Mouse (Mus musculus) hindbrain, embryonic 10.5 days (tissue): ENCODE data around the gene Trpm3. TPM values are rescaled to one million over a fixed set of nuclear protein-coding genes. Genes with fewer than 3 reads are reported as not detected.

ENCODE experiments used
- DNase-seq: peaks from one replicate; pipeline ENCODE4 v3.0.0-alpha.2; 2017; ENCODE audit warnings: low spot score
- H3K27ac ChIP-seq: fragments of 300-500 bp; sonication (generic); 2 replicates; pipeline ENCODE4 v1.5.1; 2016; ENCODE audit warnings: mild to moderate bottlenecking, moderate library complexity
- H3K27me3 ChIP-seq: fragments of 300-500 bp; sonication (generic); 2 replicates; pipeline ENCODE4 v1.6.1; 2016; ENCODE audit warnings: mild to moderate bottlenecking; ENCODE audit not compliant: poor library complexity, insufficient read depth, severe bottlenecking
- H3K36me3 ChIP-seq: fragments of 300-500 bp; sonication (generic); 2 replicates; pipeline ENCODE4 v1.6.1; 2016; ENCODE audit warnings: mild to moderate bottlenecking, moderate library complexity
- H3K4me1 ChIP-seq: fragments of 300-500 bp; sonication (generic); replicated peaks from 2 replicates; pipeline ENCODE4 v1.6.1; 2016; ENCODE audit warnings: mild to moderate bottlenecking
- H3K4me3 ChIP-seq: fragments of 300-500 bp; sonication (generic); 2 replicates; pipeline ENCODE4 v1.5.1; 2016; ENCODE audit warnings: mild to moderate bottlenecking, moderate library complexity
- H3K9me3 ChIP-seq: fragments of 300-500 bp; sonication (generic); 2 replicates; pipeline ENCODE4 v1.6.1; 2016; ENCODE audit warnings: mild to moderate bottlenecking, moderate library complexity
- WGBS: fragments of 180-500 bp; shearing (Covaris S2); methylation state at CpG from one replicate; pipeline ENCODE4 v1.1.7; 2016; 5-methylcytosine and 5-hydroxymethylcytosine counted together
- polyA plus RNA-seq: library from polyadenylated mRNA; unstranded; fragments of >200 nt; fragmentation: Nextera tagmentation; extraction: Ambion mirVana; gene quantifications from 2 replicates; pipeline ENCODE4 v1.2.1, GENCODE M21; 2016

The Trpm3 gene
- polyA plus RNA-seq, 1 experiment from 2014 or later, result 14.4 TPM

DNA sequence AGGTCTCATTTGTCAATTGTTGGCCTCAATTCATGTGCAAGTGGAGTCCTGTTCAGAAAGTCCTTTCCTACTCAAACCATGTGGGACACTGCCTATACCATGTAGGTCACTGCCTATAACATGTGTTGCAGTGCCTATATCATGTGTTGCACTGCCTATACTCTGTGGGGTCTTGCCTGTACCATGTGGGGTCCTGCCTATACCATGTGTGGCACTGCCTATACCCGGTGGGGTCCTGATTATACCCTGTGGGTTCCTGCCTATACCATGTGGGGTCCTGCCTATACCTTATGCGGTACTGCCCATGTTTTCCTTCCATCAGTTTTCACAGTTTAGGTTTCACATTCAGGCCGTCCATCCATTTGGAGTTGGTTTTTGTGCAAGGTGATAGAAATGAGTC is 197.4 kb downstream of the Trpm3 start:
- Histone ChIP-seq H3K9me3 (no peaks in the 10 kb centered on the region), H3K4me1 (no peaks in the 10 kb centered on the region), H3K4me3 (no peak overlapping the region), H3K27me3 (no peaks in the 10 kb centered on the region), H3K36me3 (no peaks in the 10 kb centered on the region), H3K27ac (no peak overlapping the region)
- 90% methylated on average over 3 of the region's 3 CpGs for WGBS
- DNase-seq, result no peak

DNA sequence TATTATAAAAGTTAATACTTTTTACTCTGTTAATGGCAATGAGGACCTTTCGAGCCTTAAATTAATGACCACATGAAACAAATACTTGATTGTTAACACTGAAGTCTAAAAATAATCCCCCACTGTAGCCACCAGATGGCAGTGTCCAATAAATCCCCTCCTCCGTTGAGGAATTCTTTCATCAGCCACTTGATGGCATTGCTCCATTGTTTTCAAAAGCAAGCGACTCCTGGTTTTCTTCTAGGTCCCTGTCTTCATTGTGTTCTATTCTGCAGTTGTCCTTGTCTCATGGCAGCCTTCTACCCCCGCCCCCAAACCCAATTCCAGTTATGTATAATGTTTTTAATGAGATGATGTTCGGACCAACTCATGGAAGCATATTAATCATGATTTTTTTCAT is 198.6 kb downstream of the Trpm3 start:
- no peaks in the 10 kb centered on the region for H3K27me3 ChIP-seq
- no peak overlapping the region for H3K4me3 ChIP-seq
- no peaks in the 10 kb centered on the region for H3K9me3 ChIP-seq
- WGBS, result 23% methylated on average over 5 of the region's 5 CpGs
- no peaks in the 10 kb centered on the region for H3K36me3 ChIP-seq
- H3K27ac ChIP-seq, result no peak overlapping the region
- DNase-seq, result peak; percentile 43
- H3K4me1 ChIP-seq, result no peaks in the 10 kb centered on the region

DNA sequence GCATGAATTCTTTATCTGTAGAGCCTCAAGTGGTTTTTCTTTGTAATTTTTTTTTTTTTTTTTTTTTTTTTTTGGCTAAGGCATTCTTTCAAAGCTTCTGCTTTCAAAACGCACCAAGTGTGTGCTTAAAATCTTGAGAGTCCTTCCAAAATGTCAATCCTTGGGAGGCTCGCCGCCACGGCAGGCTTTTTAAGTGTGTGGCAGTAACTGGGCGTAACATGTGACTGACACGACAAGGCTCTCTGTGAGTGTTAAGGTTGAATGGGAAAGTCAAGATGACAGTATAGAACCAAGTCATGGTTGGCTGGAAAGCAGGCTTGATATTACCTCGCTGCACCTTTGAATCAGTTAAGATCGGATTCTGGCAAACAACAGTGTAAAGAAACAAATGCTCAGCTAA is 200.1 kb downstream of the Trpm3 start:
- H3K4me1 ChIP-seq, result no peaks in the 10 kb centered on the region
- no peaks in the 10 kb centered on the region for H3K27me3 ChIP-seq
- no peaks in the 10 kb centered on the region for H3K36me3 ChIP-seq
- no peak overlapping the region for H3K4me3 ChIP-seq
- no peaks in the 10 kb centered on the region for H3K9me3 ChIP-seq
- no peak for DNase-seq
- H3K27ac ChIP-seq, result no peak overlapping the region
- WGBS, result 81% methylated on average over 8 of the region's 8 CpGs

DNA sequence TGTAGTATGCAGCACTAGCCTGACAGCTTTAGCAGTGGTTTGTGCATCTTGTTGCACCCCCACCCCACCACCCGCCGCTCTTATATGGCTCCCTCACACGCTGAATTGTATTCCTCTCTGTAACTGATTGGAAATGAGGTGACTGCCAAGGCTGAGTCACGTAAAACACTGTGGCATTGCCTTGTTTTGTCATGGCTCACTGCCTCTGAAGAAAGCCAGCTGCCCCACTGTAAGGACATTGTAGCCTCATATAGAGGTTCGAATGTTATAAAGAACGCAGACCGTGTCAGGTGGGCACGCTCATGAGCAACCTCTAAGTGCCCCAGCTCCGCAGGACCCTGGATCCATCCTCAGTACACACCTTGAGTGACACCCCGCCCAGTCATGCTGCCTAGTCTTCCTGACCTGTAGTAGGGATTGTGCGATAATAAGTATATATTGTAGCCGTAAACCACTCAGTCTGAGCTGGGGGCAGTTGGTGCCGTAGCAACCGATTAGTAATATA is 215.2 kb downstream of the Trpm3 start:
- Histone ChIP-seq H3K4me3 (no peak overlapping the region), H3K27me3 (no peaks in the 10 kb centered on the region), H3K4me1 (no peaks in the 10 kb centered on the region), H3K36me3 (no peaks in the 10 kb centered on the region), H3K9me3 (no peaks in the 10 kb centered on the region), H3K27ac (no peak overlapping the region)
- no peak for DNase-seq
- WGBS, result 83% methylated on average over 14 of the region's 14 CpGs

DNA sequence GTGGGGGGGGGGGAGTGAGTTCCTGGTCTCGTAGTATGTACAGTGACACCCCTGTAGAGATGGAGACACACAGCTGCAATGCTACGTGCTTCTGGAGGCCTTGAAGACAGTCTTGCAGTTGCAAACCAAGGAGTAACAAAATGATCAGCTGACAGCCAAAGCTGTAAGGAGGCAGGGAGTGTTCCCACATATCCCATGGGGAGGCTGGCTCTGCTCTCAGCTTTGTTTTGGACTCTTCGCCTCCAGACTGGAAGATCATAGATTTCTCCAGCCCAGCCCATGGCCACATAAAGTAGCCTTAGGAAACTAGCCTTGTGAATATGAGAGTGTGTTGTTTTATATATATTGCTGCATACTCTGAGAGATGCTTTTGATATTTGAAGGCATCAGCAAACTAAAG is 248.0 kb downstream of the Trpm3 start:
- Histone ChIP-seq H3K4me3 (no peak overlapping the region), H3K9me3 (no peaks in the 10 kb centered on the region), H3K27me3 (no peaks in the 10 kb centered on the region), H3K36me3 (no peaks in the 10 kb centered on the region), H3K27ac (no peak overlapping the region), H3K4me1 (no peaks in the 10 kb centered on the region)
- WGBS, result 85% methylated on average over 3 of the region's 3 CpGs
- no peak for DNase-seq

DNA sequence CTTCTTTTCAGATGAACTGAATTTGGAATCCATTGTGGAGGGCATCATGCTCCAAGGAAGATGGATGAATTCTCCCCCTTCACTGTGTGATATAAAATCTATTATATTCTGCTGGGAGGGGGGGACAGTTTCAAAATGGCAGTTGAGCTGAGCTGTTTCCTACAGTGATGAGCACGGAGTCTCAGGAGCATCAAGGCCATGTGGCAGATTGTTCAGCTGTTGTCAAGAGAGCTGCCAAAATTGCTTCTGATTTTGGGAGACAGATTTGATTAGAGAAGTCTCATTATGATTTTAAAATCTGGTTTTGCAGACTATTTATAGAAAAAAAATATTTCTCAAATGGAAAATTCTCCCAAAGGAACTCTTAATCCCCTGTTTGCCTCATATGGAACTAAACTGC is 255.9 kb downstream of the Trpm3 start:
- Histone ChIP-seq H3K36me3 (no peaks in the 10 kb centered on the region), H3K4me1 (no peaks in the 10 kb centered on the region), H3K9me3 (no peaks in the 10 kb centered on the region), H3K4me3 (no peak overlapping the region), H3K27ac (no peak overlapping the region), H3K27me3 (no peaks in the 10 kb centered on the region)
- WGBS, result 79% methylated on average over 1 of the region's 1 CpGs
- DNase-seq, result no peak

DNA sequence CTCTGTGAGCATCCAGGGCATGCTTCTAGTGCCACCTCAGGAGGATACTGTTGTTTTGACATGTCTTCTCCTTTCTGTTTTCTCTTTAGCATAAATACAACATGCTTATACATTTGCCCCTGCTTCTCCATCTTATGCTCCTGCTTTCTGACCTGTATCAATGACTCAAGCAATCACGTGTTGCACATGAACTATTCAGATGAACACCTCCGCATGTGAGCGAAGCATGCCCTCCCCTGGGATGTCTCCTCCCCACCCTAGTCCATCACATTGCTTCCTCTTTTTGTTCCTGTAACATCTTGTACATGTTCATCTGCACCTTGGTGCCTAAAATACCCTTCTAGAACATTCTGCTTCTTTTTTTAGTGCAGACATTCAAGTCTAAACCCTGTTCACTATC is 265.2 kb downstream of the Trpm3 start:
- 93% methylated on average over 3 of the region's 3 CpGs for WGBS
- Histone ChIP-seq H3K27ac (no peak overlapping the region), H3K4me1 (no peaks in the 10 kb centered on the region), H3K9me3 (no peaks in the 10 kb centered on the region), H3K4me3 (no peak overlapping the region), H3K27me3 (no peaks in the 10 kb centered on the region), H3K36me3 (no peaks in the 10 kb centered on the region)
- no peak for DNase-seq

DNA sequence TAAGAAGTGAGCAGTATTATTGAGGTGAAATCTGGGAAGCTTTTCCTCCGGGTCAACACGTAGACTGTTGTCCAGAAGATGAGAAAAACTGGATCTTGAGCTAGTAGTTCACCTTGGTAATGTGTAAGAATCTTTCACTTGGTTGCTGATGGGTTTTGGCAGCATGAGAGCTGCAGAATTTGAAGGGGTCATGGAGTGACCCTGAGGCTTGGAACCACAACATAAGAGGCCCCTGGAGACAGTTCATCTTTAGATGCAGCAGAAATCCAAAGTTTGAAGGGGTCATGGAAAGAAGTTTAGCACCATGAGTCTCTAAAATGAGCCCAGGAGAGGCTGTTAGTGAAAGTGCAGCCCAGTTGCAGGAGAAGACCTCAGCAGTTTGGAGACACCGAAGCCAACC is 279.4 kb downstream of the Trpm3 start:
- Histone ChIP-seq H3K27me3 (no peaks in the 10 kb centered on the region), H3K27ac (no peak overlapping the region), H3K36me3 (no peaks in the 10 kb centered on the region), H3K4me3 (no peak overlapping the region), H3K9me3 (no peaks in the 10 kb centered on the region), H3K4me1 (no peaks in the 10 kb centered on the region)
- WGBS, result 91% methylated on average over 3 of the region's 3 CpGs
- no peak for DNase-seq

DNA sequence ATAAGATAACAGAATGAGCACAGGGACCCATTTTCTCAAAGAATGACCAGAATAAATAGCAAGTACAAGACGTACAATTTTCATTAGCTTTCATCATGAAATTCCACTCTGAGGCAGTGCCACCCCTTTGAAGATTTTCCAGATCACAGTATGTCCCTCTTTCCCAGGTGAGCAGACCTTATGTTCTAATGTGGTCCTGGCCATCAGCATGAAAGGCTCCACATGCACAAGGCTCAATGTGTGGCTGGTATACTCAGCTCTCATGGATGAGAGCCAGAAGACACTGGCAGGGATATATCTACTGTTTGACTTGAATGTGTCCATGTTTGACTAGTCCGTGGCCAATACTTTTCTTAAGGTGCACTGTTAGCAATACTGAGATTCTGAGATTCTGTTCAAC is 298.4 kb downstream of the Trpm3 start:
- Histone ChIP-seq H3K4me3 (no peak overlapping the region), H3K9me3 (no peaks in the 10 kb centered on the region), H3K4me1 (no peaks in the 10 kb centered on the region), H3K27me3 (no peaks in the 10 kb centered on the region), H3K36me3 (no peaks in the 10 kb centered on the region), H3K27ac (no peak overlapping the region)
- 90% methylated on average over 2 of the region's 2 CpGs for WGBS
- DNase-seq, result no peak

DNA sequence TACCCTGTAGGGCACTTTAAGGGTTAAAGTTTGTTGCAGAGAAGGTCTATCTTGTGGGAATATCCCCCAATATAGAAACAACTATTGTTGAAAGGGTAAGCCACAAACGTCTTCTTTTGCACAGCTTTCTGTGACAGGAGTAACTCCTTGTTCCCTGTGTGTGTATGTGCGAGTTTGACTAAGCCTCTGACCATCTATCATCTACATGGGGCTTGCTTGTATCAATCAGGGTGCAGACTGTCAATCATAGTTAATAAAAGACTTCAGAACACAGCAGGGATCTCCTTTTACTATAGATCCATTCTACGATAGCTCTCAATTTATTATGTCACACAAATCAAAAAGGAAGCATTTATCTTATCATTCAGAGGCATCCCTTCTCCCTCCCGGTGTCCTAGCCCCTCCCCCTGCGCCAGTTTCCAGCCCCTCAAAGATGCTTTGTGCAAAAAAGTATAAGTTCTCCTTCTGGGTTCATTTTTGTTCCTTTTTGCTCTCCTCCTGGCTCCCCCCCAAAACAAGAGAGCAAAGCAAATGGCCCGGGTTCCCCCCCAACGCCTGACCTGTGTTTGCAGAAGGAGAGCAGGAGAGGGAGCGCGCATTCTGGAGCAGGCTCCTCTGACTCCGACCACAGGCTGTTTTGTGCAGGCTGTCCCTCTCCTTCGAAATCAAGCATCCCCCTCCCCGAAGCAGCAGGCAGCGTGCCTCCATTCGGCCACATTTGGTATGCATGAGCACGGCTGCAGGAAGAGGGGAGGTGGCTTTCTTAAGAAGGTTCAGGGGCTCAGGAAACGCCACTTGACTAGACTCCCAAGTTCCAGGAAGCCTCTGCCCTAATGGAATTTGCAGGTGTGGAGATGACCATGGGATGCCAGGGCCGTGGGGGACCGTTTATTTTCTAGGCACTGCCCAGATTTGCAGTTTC is 308.8 kb downstream of the Trpm3 start:
- H3K27ac ChIP-seq, result peak overlapping the region; percentile 70

DNA sequence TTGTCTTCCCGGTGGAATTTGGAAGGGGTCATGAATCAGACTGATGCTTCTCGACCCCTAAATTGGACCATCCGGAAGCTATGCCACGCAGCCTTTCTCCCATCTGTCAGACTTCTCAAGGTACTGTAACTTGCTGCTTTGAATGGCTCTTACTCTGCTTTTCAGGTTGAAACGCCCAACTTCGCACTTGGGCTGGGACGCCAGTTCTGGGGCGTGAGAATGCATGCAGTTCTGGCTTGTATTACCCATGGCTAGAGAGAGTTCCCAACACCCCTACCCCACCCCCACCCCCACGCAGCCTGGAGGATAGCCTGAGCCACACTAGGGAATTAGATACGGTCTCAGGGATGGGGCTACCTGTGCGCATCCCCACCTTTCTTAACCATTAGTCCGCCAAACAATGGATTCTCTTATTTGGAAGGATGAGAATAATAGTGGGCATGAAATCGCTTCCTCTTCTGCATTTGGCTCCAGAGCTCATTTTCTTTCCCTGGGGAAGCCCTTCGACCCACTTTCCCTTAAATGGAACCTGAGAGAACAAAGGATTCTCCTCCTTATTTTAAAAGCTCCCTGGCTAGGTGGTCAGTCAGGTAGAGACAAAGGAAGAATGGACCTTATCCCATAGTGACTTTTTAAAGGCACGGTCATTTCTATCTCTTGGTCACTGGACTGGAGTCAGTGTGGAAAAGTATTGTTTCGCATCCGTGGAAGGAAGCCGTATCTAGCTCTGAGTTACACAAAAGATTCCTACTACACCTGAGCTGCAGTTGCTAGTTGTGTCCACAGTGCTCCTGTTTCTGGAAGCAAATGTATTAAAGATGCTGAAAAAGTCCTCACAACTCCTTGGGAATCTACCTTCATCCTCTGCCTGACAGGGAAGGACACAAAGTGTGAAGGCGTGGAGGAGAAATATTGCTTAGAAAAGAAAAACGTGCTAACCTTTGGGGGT is 309.8 kb downstream of the Trpm3 start:
- Histone ChIP-seq H3K36me3 (no peaks in the 10 kb centered on the region), H3K27me3 (peaks cover 2% of the 10 kb centered on the region; the same call in 1 of the 2 replicates), H3K27ac (peak overlapping the region; percentile 70), H3K4me3 (peak overlapping the region; percentile 53), H3K4me1 (peaks cover 27% of the 10 kb centered on the region), H3K9me3 (no peaks in the 10 kb centered on the region)
- WGBS, result 30% methylated on average over 20 of the region's 20 CpGs
- DNase-seq, result no peak

More for the DNA sequence above, 308.8 kb downstream of the Trpm3 start:
- H3K4me1 ChIP-seq, result peaks cover 27% of the 10 kb centered on the region
- no peaks in the 10 kb centered on the region for H3K36me3 ChIP-seq
- H3K9me3 ChIP-seq, result no peaks in the 10 kb centered on the region
- DNase-seq, result peak; percentile 50
- WGBS, result 4% methylated on average over 18 of the region's 18 CpGs
- H3K4me3 ChIP-seq, result peak overlapping the region; percentile 53
- peaks cover 2% of the 10 kb centered on the region; the same call in 1 of the 2 replicates for H3K27me3 ChIP-seq

DNA sequence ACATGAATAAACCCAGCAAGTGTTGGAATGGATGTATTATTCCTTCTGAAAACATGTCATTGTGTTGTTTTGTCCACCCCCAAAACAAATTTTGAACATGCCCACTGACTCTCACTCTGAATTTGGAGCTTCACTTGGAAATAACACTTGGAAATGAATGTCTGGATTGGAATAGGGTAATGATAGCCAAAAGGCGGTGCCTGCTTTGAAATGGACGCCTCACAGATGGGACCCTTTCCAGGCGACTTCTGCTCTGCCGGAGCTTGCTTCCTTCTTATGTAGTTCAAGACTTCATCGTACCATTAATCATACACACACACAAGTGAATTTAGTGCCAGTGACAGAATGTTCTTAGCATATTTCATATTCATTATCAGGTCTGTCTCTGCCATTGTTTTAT is 312.4 kb downstream of the Trpm3 start:
- Histone ChIP-seq H3K4me3 (no peak overlapping the region), H3K4me1 (peaks cover 27% of the 10 kb centered on the region), H3K27ac (no peak overlapping the region), H3K9me3 (no peaks in the 10 kb centered on the region), H3K36me3 (no peaks in the 10 kb centered on the region), H3K27me3 (peaks cover 2% of the 10 kb centered on the region; the same call in 1 of the 2 replicates)
- DNase-seq, result no peak
- WGBS, result 90% methylated on average over 5 of the region's 5 CpGs

DNA sequence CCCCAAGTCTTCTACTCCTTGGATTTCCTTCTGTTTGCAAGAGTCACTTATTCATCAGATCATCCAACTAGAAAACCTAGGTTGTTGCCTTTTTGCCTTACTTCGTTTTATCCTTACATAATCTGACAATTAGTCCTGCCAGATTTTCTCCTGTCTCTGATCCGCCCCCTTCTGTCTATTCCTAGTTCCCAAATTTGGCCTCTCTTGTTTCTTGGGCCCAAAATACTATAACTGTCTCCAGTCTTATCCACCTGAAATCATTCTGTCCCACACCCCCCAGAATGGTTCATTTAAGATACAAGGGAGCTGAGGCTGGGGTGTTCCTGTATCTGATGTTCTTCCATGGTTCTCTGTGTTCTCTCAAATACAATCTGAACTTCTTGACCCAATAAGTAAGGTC is 318.1 kb downstream of the Trpm3 start:
- no peak overlapping the region for H3K4me3 ChIP-seq
- WGBS, result 90% methylated on average over 2 of the region's 2 CpGs

More for the DNA sequence above, 318.1 kb downstream of the Trpm3 start:
- Histone ChIP-seq H3K27ac (no peak overlapping the region), H3K27me3 (no peaks in the 10 kb centered on the region), H3K9me3 (no peaks in the 10 kb centered on the region), H3K36me3 (no peaks in the 10 kb centered on the region), H3K4me1 (no peaks in the 10 kb centered on the region)
- DNase-seq, result no peak
